Mouse (Mus musculus) lung, postnatal 36 days (tissue): ENCODE data around the gene Srp9.
A peak's percentile ranks its signal among the peaks of the same experiment; 100 is the strongest.
"Not testable (repeated sequence)": the region's sequence is repeated elsewhere in the genome, so short reads cannot be mapped to it uniquely, and the experiment has no call there.

ENCODE experiments used
- DNase-seq: peaks from one replicate; pipeline ENCODE4 v3.0.0; 2022; ENCODE audit warnings: mixed read lengths

The Srp9 gene

GRCm38 (mm10) chr1:182148864-182149514 is 24.5 kb downstream of the Srp9 start:
- no peak for DNase-seq

DNA sequence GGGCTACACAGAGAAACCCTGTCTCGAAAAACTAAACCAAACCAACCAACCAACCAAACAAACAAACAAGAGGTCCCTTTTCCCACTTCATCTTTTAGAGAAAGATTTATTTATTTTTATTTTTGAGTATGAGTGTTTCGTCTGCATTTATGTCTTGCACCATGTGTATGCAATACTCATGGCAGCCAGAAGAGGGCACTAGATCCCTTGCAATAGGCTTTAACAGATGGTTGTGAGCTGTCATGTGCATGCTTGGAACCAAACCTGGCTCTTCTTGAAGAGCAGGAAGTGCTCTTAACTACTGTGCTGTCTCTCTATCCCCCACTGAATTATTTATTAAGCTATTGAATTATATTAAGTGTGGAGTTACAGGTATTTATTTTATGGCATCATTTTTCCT is 25.4 kb downstream of the Srp9 start:
- DNase-seq = peak; percentile 43

GRCm38 (mm10) chr1:182157734-182158133 is 33.2 kb downstream of the Srp9 start:
- DNase-seq = no peak

DNA sequence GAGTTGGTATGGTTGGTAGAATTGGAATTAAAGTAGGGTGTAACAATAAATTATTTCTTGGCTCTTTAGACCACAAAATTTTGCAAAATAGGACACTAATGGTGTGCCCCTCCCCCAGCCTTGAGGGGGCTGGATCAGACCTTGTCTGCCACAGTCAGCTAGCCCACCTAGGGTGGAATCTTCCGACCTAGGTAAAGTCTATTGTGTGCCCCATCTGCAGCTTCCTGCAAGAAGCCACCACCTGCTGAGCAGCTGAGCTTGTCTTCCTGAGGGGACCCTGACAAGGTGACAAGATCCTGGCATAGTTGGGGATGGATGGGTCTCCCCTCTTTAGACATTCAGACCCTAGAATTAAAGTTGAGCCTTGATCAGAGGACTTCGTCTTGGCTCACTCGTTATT is 35.0 kb downstream of the Srp9 start:
- DNase-seq = no peak

- DNase-seq = no peak
Observed at GRCm38 (mm10) chr1:182162951-182163350, 38.4 kb downstream of the Srp9 start.

GRCm38 (mm10) chr1:182164386-182164785 is 39.8 kb downstream of the Srp9 start, which contains the start of gene Vmn1r1:
Gene Vmn1r1 (minus strand): TSS chr1:182164486.
- no peak for DNase-seq

DNA sequence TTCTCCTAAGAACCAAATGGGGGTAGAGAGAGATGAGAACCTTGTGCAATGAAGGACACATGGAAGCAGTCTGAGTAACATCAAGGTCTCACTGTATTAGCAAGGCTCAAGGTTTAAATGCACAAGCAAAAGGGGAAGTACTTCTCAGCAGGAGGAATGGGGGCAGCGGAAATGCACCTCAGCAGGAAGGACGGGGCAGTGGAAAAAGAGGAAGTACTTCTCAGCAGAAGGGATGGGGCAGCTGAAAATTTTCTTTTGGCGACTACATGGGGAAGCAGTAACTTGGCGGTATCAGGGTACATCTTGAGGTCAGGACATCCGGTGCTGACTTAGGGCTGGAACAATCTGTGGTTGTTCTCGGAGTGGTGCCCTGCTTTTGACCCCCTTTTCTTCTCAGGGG is 45.7 kb downstream of the Srp9 start:
- DNase-seq = not testable (repeated sequence)

- DNase-seq = not testable (repeated sequence)
Observed at GRCm38 (mm10) chr1:182176985-182177384, 52.4 kb downstream of the Srp9 start.

DNA sequence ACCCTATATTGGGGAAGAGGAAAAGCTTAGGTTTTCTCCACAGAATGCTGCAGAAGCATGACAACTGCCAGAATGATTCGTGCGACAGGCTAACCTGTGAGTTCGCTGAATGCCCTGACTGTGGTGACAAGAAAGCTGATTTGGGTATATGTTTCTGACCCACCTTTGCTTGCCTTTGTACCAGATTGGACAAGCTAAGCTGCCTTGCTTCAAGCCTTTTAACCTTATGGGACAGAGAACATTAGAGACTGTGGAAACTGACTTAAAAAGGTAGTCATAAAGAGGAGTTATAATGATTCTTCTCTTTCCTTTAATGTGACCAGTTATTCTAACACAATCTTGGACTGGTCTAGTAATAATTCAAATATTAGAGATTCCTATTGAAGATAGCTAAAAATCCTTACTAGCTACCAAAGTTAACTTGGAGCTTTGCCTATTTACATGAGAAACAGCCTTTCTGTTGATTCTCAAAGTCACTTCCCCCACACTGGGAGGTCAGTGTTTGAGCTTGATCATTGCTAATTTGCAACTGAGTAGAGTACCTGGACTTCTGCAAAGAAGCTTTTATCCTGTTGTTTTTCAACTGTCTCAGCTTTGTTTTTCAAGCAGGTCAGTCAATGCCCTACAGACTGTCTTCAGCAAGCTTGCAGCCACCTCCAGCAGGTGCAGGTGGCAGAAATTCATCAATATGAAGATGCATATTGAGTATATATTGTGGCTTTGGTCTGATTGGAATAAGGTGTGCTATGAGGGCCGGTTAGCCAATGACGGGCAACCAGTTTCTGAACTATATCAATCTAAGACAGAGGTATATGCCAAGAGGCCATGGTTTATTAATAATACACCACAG is 57.1 kb downstream of the Srp9 start:
- DNase-seq = no peak
